Mouse (Mus musculus) CH12.LX (cell line): ENCODE measurements around the gene P3h1. TPM values are rescaled to one million over a fixed set of nuclear protein-coding genes. Genes with fewer than 3 reads are reported as not detected.

Experiments used
- DNase-seq: peaks from one replicate; pipeline ENCODE4 v3.0.0-alpha.2; 2013; ENCODE audit errors: extremely low read depth
- H3K27ac ChIP-seq: 2 replicates; pipeline ENCODE4 v1.5.1; 2012; ENCODE audit warnings: low read depth, mild to moderate bottlenecking, control low read depth, moderate library complexity; ENCODE audit not compliant: insufficient read depth
- H3K27me3 ChIP-seq: replicated peaks from 2 replicates; pipeline ENCODE3; 2012; ENCODE audit warnings: inconsistent platforms
- H3K36me3 ChIP-seq, 2 experiments: replicated peaks in 1 of 2; 2 replicates each; pipeline versions ENCODE3 to v1.6.1; 2012; ENCODE audit warnings: inconsistent platforms in 1 of 2, low read length in 1 of 2, mild to moderate bottlenecking in 1 of 2, mixed read lengths in 1 of 2, moderate library complexity in 1 of 2; ENCODE audit not compliant: control insufficient read depth in 1 of 2, insufficient read depth in 1 of 2
- H3K4me1 ChIP-seq, 2 experiments: 2 replicates each; pipeline ENCODE4 v1.6.1; 2012; ENCODE audit warnings: inconsistent platforms in 1 of 2, moderate library complexity in 1 of 2; ENCODE audit not compliant: insufficient read depth in 2 of 2, control insufficient read depth in 1 of 2
- H3K4me2 ChIP-seq: 2 replicates; pipeline ENCODE4 v1.6.1; 2012; ENCODE audit warnings: low read depth, mild to moderate bottlenecking, control low read depth; ENCODE audit not compliant: poor library complexity, insufficient read depth, severe bottlenecking
- H3K4me3 ChIP-seq, 3 experiments: fragments of 150-350 bp in 1 of 3; sonication (generic) in 1 of 3; replicated peaks in 1 of 3; 2 replicates each; pipeline versions ENCODE3 to v1.5.1; 2011 to 2012; ENCODE audit warnings: low read depth in 2 of 3, low read length in 2 of 3, mild to moderate bottlenecking in 2 of 3, moderate library complexity in 2 of 3, control low read depth in 1 of 3, improper control_type of control experiment in 1 of 3, inconsistent platforms in 1 of 3, mixed read lengths in 1 of 3; ENCODE audit not compliant: poor library complexity in 1 of 3
- H3K79me2 ChIP-seq: replicated peaks from 2 replicates; pipeline ENCODE4 v1.6.1; 2012; ENCODE audit warnings: mild to moderate bottlenecking, moderate library complexity; ENCODE audit not compliant: control insufficient read depth, poor library complexity, insufficient read depth, severe bottlenecking; ENCODE audit errors: extremely low read depth
- H3K9ac ChIP-seq: 2 replicates; pipeline ENCODE4 v1.6.1; 2012; ENCODE audit warnings: low read depth, mild to moderate bottlenecking, control low read depth, moderate library complexity; ENCODE audit not compliant: insufficient read depth
- H3K9me3 ChIP-seq: replicated peaks from 2 replicates; pipeline ENCODE3; 2012; ENCODE audit warnings: low read length, inconsistent platforms, mixed read lengths
- BHLHE40 ChIP-seq: IDR thresholded peaks from 2 replicates; pipeline ENCODE4 v1.6.1; 2011; ENCODE audit warnings: mild to moderate bottlenecking, low read depth, low read length, improper control_type of control experiment
- CHD1 ChIP-seq: IDR thresholded peaks from 2 replicates; pipeline ENCODE4 v1.6.1; 2012; ENCODE audit warnings: low read depth, low read length, improper control_type of control experiment, inconsistent platforms
- CHD2 ChIP-seq: IDR thresholded peaks from 2 replicates; pipeline ENCODE4 v1.6.1; 2011; ENCODE audit warnings: low read length, improper control_type of control experiment
- E2F4 ChIP-seq: IDR thresholded peaks from 2 replicates; pipeline ENCODE4 v1.6.1; 2011; ENCODE audit warnings: low read depth, low read length, improper control_type of control experiment; ENCODE audit not compliant: insufficient replicate concordance
- ELF1 ChIP-seq: IDR thresholded peaks from 2 replicates; pipeline ENCODE4 v1.6.1; 2014; ENCODE audit warnings: low read depth, mild to moderate bottlenecking, inconsistent platforms, low read length, improper control_type of control experiment
- ETS1 ChIP-seq: conservative IDR thresholded peaks from 2 replicates; pipeline ENCODE4 v1.6.1; 2012; ENCODE audit warnings: low read depth, mild to moderate bottlenecking, inconsistent platforms, low read length, improper control_type of control experiment, moderate library complexity
- GABPA ChIP-seq: IDR thresholded peaks from 2 replicates; pipeline ENCODE4 v1.6.1; 2012; ENCODE audit warnings: low read depth, low read length, improper control_type of control experiment, inconsistent platforms; ENCODE audit not compliant: insufficient replicate concordance
- HCFC1 ChIP-seq: IDR thresholded peaks from 2 replicates; pipeline ENCODE4 v1.6.1; 2012; ENCODE audit warnings: low read depth, mild to moderate bottlenecking, inconsistent platforms, low read length, improper control_type of control experiment
- IRF4 ChIP-seq: IDR thresholded peaks from 2 replicates; pipeline ENCODE4 v1.6.1; 2014; ENCODE audit warnings: low read depth, mild to moderate bottlenecking, inconsistent platforms, low read length, improper control_type of control experiment
- KAT2A ChIP-seq: IDR thresholded peaks from 2 replicates; pipeline ENCODE4 v1.6.1; 2012; ENCODE audit warnings: low read length, improper control_type of control experiment, inconsistent platforms; ENCODE audit not compliant: insufficient replicate concordance
- MAX ChIP-seq: IDR thresholded peaks from 2 replicates; pipeline ENCODE4 v1.6.1; 2011; ENCODE audit warnings: low read length, improper control_type of control experiment
- MAZ ChIP-seq: IDR thresholded peaks from 2 replicates; pipeline ENCODE4 v1.6.1; 2012; ENCODE audit warnings: low read depth, mild to moderate bottlenecking, inconsistent platforms, low read length, improper control_type of control experiment, moderate library complexity
- MXI1 ChIP-seq: IDR thresholded peaks from 2 replicates; pipeline ENCODE4 v1.6.1; 2011; ENCODE audit warnings: mild to moderate bottlenecking, low read depth, low read length, improper control_type of control experiment
- MYC ChIP-seq: IDR thresholded peaks from 2 replicates; pipeline ENCODE4 v1.6.1; 2011; ENCODE audit warnings: low read depth, mild to moderate bottlenecking, improper control_type of control experiment, low read length
- NELFE ChIP-seq: IDR thresholded peaks from 2 replicates; pipeline ENCODE4 v1.6.1; 2011; ENCODE audit warnings: low read depth, low read length, improper control_type of control experiment
- NRF1 ChIP-seq: IDR thresholded peaks from 2 replicates; pipeline ENCODE4 v1.6.1; 2014; ENCODE audit warnings: low read depth, mild to moderate bottlenecking, inconsistent platforms, low read length, improper control_type of control experiment, moderate library complexity
- PAX5 ChIP-seq: IDR thresholded peaks from 2 replicates; pipeline ENCODE4 v1.6.1; 2012; ENCODE audit warnings: low read length, inconsistent platforms, mixed read lengths
- POLR2A ChIP-seq: IDR thresholded peaks from 2 replicates; pipeline ENCODE4 v1.6.1; 2011; ENCODE audit warnings: low read depth, mild to moderate bottlenecking, improper control_type of control experiment, low read length
- POLR2AphosphoS2 ChIP-seq: IDR thresholded peaks from 2 replicates; pipeline ENCODE4 v1.6.1; 2011; ENCODE audit warnings: low read depth, low read length, improper control_type of control experiment
- RAD21 ChIP-seq: IDR thresholded peaks from 2 replicates; pipeline ENCODE4 v1.6.1; 2011; ENCODE audit warnings: low read depth, mild to moderate bottlenecking, low read length, improper control_type of control experiment, moderate library complexity
- SIN3A ChIP-seq: IDR thresholded peaks from 2 replicates; pipeline ENCODE4 v1.6.1; 2012; ENCODE audit warnings: low read length, improper control_type of control experiment, inconsistent platforms
- TBP ChIP-seq: conservative IDR thresholded peaks from 2 replicates; pipeline ENCODE4 v1.6.1; 2011; ENCODE audit warnings: low read depth, low read length, improper control_type of control experiment
- TCF12 ChIP-seq: IDR thresholded peaks from 2 replicates; pipeline ENCODE4 v1.6.1; 2014; ENCODE audit warnings: low read depth, mild to moderate bottlenecking, inconsistent platforms, low read length, improper control_type of control experiment
- USF2 ChIP-seq: conservative IDR thresholded peaks from 2 replicates; pipeline ENCODE4 v1.6.1; 2011; ENCODE audit warnings: low read depth, low read length, improper control_type of control experiment
- ZC3H11A ChIP-seq: IDR thresholded peaks from 2 replicates; pipeline ENCODE4 v1.6.1; 2012; ENCODE audit warnings: low read depth, mild to moderate bottlenecking, inconsistent platforms, low read length, improper control_type of control experiment
- ZMIZ1 ChIP-seq: IDR thresholded peaks from 2 replicates; pipeline ENCODE4 v1.6.1; 2012; ENCODE audit warnings: low read depth, mild to moderate bottlenecking, inconsistent platforms, low read length, improper control_type of control experiment
- dilution Hi-C: fragments of 300-500 bp; cut with MboI; formaldehyde crosslinking; loops from 2 replicates; pipeline ENCODE4 v1.14.3; 2020; ENCODE audit warnings: low sequenced_read_pairs; ENCODE audit not compliant: extremely low pct_unique_long_range_greater_than_20kb, extremely low pct_ligation_motif_present
- in situ Hi-C: fragments of 300-500 bp; cut with MboI; formaldehyde crosslinking; loops from 3 replicates; pipeline ENCODE4 v1.14.3; 2019; ENCODE audit warnings: low sequenced_read_pairs, low pct_ligation_motif_present, low pct_unique_long_range_greater_than_20kb, mixed read lengths
- polyA plus RNA-seq: library from polyadenylated mRNA; unstranded; fragments of >175 nt; gene quantifications from 2 replicates; pipeline ENCODE4 v1.2.1, GENCODE M21; 2012; ENCODE audit warnings: low read depth; ENCODE audit not compliant: insufficient read length
- total RNA-seq, 2 experiments: library from RNA; depleted of rRNA; stranded (reverse); fragments of 300-350 nt in 1 of 2; fragments of >200 nt in 1 of 2; gene quantifications; 2 replicates each; pipeline ENCODE4 v1.2.3; 2012 to 2014

P3h1 gene
- total RNA-seq (2012; rRNA removed) (11.3 and 14.8 TPM in 2 replicates), total RNA-seq (2014; rRNA removed) (27.1 and 29.2 TPM in 2 replicates), polyA plus RNA-seq (31.6 and 32.0 TPM in 2 replicates)

DNA sequence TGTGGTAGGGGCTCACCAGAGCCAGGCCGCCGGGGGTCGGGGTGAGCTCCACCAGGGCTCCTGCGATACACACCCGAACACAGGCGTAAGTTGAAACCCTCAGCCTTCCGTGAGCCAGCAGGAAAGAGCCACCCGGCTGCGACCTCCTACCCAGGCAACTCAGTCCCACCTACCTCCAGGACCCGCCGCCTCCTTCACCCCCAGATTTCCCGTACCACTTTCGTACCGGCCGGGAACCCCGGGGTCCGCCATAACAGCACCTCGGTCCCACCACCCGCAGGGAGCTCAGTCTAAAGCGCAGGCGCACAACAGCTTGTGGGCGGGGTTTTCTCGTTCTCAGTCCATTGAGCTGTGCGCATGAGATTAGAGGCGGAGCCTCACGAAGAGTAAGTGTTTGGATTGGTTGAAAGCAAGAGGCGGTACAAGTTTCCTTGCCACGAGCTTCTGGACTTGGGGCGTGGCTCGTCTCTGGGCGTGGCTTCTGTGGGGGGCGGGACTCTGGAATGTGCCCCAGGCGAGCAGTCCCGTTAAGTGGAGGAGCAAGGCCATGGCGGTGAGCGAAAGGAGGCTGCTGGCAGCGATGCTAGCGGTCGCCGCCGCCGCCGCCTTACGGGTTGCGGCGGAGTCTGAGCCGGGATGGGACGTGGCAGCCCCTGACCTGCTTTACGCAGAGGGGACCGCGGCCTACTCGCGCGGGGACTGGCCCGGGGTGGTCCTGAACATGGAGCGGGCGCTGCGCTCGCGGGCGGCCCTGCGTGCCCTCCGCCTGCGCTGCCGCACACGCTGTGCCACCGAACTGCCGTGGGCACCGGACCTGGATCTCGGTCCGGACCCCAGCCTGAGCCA is at the start of gene P3h1, which contains the start of gene AU022252:
P3h1 (plus strand) TSS at position 506 of the 846 bp plus-strand sequence.
AU022252 (minus strand) TSS at position 303 of the 846 bp plus-strand sequence.
- Histone ChIP-seq H3K36me3 (peaks cover 0 to 33% of the 10 kb centered on the region in 2 experiments), H3K9ac (peak within 1 kb of the TSS; percentile 52), H3K27me3 (no peaks in the 10 kb centered on the region), H3K4me1 (peaks cover 8 to 46% of the 10 kb centered on the region in 2 experiments), H3K4me3 (peak within 1 kb of the TSS; percentile 83 to 92 (median 88)), H3K4me2 (peak within 1 kb of the TSS; percentile 54), H3K27ac (no peak within 1 kb of the TSS), H3K9me3 (no peaks in the 10 kb centered on the region), H3K79me2 (no peaks in the 10 kb centered on the region)
- dilution Hi-C loops = no loop called here
- in situ Hi-C loops = no loop called here
- DNase-seq = peak; percentile 100
- peak; percentile 83 for TF ChIP-seq NRF1
- TF ChIP-seq GABPA = no peak
- TF ChIP-seq BHLHE40 = no peak
- peak; percentile 68 for TF ChIP-seq TCF12
- peak; percentile 54; the same call in 1 of the 2 replicates for TF ChIP-seq CHD2
- peak; percentile 32; the same call in 1 of the 2 replicates for TF ChIP-seq IRF4
- TF ChIP-seq ELF1 = 0 out of 2 replicates have a peak, but pooled peaks have one; percentile 10
- TF ChIP-seq HCFC1 = peak; percentile 57
- TF ChIP-seq E2F4 = no peak
- peak; percentile 46; the same call in 1 of the 2 replicates for TF ChIP-seq MYC
- TF ChIP-seq SIN3A = peak; percentile 79
- TF ChIP-seq CHD1 = no peak
- TF ChIP-seq USF2 = no peak
- no peak for TF ChIP-seq MAZ
- TF ChIP-seq NELFE = peak; percentile 88
- TF ChIP-seq ZMIZ1 = peak; percentile 69
- no peak for TF ChIP-seq ZC3H11A
- 0 out of 2 replicates have a peak, but pooled peaks have one; percentile 38 for TF ChIP-seq KAT2A
- TF ChIP-seq POLR2AphosphoS2 = peak; percentile 85; the same call in 1 of the 2 replicates
- peak; percentile 65; the same call in 1 of the 2 replicates for TF ChIP-seq MAX
- TF ChIP-seq POLR2A = peak; percentile 96
- TF ChIP-seq TBP = 0 out of 2 replicates have a peak, but pooled peaks have one; percentile 30
- TF ChIP-seq MXI1 = peak; percentile 81
- TF ChIP-seq RAD21 = no peak
- no peak for TF ChIP-seq ETS1
- no peak for TF ChIP-seq PAX5
